Mouse (Mus musculus) T-helper 17 cell (primary cell): ENCODE results near the gene Wdr63.

Source experiments
- in situ Hi-C, 2 experiments: fragments of 300-600 bp; cut with MboI, MseI; formaldehyde crosslinking; loops; 1 replicate in 1 of 2; 2 replicates in 1 of 2; pipeline ENCODE4 v1.15.1; 2025; ENCODE audit warnings: high pct_unique_total_duplicates in 2 of 2

Gene Wdr63

DNA sequence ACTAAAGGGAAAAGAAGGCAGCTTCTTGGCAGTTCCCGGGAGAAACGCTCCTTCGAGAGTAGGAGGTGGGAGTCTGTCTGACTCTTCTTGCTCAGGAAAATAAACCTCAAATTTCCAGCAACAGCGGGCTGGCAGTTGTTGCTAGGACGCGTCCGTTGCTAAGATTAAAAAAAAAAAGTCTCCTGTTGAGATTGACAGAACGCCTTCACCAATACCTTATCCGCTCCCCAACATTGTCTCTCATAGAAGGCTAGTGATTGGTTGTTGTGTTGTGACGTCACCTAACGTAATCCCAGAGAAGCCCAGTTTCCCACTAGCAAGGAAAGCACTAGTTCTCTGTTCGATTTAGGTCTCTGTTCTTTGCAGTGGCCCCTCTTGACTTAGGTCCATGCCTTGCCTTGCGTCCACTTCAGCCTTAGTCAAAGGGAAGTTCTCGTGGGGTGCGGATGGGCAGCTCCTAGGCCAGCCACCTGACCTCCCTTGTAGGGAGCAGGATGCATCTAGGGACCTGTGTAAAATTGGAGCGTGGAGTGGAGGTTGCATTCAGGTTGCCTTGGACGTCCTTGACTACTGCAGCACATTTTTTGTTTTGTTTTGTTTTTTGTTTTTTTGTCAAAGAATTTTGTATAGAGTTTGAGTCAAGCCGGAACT is at the start of gene Wdr63:
Gene Wdr63 (minus strand): TSS at position 210 of the 651 bp plus-strand sequence.
- in situ Hi-C loops: no loop called here

DNA sequence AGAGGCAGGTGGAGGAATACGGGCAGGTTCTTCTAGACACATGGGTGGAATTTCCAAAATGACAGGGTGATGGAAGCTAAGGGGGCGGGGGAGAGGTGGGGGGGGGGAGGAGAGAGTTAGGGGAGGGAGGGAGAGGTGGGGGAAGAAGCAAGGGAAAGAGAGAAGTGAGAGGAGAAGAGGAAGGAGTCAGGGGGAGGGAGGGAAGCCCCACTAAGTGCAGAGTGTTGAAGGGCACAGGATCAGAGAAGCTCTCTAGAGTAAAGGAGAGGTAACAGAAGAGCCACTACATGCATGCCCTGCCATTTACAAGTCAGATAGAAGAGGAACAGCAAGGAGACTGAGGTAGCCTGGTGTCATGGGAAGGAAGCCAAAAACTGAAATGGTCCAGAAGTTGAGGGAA is 48.9 kb upstream of the Wdr63 start:
- in situ Hi-C loops: no loop called here

DNA sequence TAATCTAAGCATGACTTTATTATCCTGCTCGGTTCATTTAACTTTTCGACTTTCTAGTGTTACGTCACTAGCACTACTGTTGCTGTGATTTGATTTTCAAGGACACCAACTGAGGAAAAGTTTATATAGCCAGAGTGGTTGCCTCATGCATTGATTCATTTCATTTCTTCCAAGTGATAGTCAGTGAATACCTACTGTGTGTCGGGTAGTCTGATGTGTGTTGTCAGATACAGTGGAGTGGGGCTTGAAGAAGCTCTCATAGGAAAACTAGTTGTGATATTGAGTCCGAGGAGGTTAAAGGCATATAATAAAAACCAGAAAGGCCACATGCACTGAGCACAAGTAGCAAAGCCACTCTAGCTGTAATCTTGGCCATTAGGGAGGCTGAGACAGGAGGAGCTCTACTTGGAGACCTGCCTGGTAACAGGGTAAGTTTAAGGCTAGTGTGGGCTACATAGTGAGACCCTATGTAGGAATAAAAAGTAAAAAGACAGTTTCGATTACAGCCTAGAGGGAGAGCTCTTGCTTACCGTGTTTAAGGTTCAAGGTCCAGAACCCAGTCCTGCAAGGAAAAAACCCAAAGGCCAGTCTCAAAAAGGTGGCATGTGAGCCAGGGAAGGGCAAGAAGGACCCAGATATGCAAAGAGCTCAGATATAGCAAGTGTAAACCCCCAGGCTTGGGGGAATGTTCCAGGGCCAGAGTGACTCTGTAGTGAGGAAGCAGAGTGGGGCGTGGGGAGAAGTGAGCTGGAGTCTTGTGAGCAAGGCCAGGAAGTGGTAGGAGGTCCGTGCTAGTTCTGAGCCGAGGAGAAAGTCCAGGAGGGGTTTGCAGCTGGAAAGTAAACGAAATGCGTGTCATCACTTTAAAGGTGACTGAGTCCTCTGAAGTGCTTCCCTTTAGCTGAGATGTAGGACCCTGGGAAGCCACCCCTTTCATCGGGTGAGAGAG is 48.0 kb upstream of the Wdr63 start:
- in situ Hi-C loops: no loop called here

DNA sequence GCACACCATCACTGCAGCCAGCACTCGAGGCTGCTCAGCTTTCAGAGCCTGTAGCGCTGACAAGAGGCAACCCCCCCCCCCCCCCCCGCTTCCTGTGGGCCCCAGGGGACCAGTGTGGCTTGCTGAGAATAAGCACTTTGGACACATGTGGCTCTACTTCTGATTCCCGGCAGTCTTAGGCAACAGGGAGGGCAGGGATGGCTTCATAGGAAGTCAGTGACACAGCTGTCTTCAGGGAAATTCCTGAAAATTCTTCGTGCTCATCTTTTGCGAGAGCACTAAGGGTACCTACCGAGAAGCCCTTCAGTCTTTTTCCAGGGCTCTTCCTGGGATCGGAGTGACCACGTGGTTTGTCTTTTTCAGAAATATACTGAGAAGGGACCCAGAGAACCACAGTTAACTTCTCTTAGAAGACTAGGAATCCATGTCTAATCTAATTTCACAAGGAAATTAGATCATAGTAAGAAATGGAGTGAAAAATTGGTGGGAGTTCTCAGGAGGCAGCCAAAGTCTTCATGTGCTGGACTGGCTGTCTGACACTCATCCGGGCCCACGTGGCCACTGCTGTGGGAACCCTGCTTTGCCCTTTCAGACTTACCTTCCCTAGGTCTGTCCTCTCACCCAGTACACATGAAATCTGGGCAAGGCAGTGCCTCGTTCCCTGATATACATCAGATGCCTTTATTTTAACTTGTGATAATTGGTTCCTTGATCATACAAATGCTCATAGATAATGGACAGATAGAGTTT is 46.1 kb upstream of the Wdr63 start:
- in situ Hi-C loops: no loop called here

DNA sequence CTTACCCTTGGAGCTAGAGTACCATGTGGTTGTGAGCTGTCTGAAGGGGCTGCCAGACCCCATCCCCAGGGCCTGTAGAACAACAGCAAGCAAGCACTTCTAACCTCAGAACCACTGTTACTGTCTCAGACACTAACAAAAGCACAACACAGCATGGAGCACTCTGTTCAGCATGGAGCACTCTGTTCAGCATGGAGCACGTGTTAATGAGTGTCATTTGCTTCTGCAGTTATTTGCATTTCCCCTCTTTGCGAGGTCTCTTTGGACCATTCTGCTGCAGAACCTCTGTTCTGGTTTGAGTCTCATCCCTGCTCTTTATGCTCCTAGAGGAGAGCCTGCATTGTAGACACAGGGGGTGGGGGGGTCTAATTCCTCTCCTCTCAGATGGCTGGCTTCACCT is 45.0 kb upstream of the Wdr63 start:
- in situ Hi-C loops: no loop called here

DNA sequence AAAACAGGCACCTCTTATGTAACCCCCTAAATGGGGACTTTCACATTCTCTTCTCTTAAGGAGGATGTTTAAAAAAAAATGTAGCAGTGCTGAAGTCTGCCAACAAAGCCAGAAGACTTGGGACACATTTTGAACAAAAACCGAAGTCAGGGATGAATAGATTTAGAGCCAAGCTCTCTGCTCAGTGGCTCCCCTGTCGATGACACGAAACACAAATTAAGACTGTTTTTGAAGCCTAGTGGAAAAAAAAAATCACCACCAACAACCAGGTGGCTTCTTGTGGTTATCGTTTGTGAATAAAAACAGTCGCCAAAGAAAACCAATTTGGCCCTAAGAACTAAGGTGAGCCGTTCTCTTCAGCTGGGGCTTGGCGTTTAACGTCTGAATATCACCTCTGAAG is 44.4 kb upstream of the Wdr63 start:
- in situ Hi-C loops: no loop called here

DNA sequence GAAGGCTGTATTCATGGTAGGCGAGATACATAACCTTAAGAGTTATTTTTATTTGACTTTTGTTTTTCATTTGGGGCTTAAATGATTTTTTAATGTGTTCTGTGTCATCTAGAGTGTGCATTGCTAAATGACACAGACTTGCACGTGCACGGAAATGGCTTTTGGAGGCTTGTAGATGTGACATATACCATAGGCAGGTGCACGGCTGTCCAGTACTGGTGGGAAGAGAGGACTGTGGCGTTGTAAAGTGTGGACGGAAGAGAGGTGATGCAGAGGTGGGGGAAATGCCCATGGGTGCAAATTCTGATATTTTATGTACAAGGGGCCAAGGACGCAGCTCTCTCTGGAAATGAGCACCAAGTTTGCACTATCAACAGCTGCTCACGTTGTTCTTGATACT is 43.8 kb upstream of the Wdr63 start:
- in situ Hi-C loops: no loop called here

DNA sequence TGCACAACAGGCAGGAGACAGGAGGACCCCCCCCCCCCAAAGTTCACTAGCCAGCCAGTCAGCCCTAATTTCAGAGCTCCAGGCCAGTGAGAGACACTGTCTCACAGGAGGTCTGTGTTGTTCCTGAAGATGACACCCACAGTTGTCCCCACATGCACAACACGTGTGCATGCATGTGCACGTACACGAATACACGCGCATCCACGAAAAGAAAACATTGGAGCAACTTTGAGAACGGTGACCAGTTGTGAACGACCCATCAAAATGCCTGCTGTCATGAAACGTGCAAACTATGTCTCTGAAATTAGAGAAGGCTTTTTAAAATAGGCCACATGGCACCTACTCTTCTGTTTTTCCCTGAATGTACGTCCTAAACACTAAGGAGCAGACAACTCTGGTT is 43.4 kb upstream of the Wdr63 start:
- in situ Hi-C loops: no loop called here

DNA sequence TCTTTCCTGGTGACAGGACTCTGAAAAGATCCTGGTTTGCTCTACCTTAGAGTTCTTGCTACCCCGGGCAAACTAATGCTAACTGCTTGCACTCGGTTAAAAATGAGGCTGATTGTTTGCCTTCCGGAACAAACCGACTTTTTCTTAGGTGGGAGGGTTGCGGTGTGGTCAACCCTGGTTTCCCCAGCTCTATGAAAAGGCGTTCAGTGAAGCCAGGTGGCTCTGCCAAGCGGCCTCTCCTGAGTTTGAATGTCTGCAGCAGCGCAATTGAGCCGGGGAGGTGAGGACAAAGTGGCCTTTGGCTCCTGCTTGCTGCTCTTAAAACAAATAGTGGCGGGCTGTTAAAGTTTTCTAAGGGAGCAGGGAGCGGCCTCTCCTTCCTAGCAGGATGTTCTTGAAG is 42.6 kb upstream of the Wdr63 start:
- in situ Hi-C loops: no loop called here

DNA sequence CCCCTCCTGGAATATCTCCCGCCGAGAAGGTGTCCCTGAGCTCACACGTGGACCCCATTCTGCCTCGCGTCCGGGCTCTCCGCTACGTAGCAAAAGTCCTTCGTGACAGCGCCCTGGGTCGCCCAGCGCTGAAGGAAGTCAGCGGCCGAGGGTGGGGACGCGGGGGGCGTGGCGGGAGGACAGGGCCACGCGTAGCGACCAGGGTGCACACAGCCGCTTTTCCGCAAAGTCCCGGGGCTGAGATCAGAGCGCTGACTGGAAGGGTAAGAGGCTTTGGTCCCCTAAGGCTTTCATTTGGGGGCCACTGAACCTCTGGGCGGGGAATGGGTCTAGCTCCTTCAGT is 42.1 kb upstream of the Wdr63 start:
- in situ Hi-C loops: no loop called here

DNA sequence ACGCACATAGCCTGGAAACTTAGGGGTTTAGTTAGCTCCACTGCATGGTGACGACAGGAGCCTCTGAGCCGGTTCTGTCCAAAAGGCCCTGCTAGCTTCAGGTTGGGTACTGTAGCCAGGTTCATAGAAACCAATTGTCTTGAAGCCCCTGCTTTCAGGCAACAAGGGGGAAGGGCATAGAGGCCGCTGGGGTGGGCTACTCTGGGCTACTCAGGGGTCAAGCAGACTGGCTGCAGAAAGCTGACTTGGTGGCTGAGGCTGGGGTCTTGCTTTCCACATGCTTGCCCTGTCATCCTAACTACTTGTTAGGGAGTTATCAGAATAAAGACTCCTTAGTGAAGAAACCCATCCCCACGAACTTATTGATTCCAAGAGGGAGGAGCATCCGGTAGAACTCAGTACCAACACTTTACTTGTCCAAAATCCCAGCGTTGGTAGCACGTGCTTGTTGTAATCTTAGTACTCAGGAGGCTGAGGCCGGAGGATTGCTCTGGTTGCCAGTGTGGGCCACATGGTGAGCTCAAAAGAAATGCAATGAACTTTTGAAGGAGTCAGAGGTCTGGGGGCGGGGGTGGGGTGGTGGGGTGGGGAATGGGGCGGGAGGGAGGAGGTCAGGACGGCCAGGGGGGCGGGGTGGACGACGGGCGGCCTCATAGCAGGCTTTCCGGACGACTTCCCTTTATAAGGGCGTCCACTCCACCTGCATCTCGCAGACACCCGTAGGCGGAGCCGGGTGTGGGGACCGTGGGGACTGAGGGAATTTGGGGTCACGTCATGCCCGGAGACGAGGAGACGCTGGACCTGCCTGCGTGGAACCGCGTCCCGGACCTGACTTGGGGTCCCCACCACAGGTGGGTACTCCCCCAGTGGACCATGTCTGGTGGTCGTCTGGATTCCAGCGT is 41.5 kb upstream of the Wdr63 start, which contains the start of gene Mcoln2:
Gene Mcoln2 (plus strand): TSS at position 678 of the 902 bp plus-strand sequence.
- in situ Hi-C loops: no loop called here

DNA sequence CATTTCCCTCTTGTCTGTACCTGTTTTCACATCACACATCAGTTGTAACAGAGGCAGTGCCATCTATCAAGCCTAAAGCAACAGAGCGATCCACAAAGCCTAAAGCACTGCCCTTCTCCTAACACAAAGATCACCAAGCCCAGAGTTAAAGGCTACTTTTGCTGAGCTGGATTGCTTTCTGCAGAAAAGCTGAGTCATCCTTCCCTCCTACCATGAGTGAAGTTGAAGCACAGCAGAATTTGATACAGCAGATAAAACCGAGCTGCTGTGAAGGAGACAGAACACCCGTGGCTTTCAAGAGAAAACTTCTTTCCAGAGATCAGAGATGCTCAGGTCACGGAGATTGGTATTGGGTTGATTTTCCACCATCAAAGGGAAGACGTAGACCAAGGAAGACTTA is 38.2 kb upstream of the Wdr63 start:
- in situ Hi-C loops: no loop called here

DNA sequence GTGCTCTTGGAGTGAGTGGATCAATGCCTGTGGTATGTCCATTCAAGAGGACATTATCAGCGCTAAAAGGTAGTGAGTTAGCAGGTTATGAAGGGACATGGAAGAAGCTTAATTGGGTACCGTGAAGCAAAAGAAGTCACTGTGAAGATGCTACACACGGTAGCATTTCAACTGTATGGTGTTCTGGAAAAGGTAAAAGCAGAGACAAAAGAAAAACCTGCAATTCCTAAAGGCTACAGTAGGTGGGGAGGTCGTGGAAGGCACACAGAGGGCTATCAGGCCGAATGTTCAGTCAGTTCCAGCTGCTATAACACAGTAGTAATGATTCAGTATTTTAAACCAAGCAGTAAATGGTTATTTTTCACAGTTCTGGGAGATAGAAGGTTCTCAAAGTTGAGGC is 37.6 kb upstream of the Wdr63 start:
- in situ Hi-C loops: no loop called here

DNA sequence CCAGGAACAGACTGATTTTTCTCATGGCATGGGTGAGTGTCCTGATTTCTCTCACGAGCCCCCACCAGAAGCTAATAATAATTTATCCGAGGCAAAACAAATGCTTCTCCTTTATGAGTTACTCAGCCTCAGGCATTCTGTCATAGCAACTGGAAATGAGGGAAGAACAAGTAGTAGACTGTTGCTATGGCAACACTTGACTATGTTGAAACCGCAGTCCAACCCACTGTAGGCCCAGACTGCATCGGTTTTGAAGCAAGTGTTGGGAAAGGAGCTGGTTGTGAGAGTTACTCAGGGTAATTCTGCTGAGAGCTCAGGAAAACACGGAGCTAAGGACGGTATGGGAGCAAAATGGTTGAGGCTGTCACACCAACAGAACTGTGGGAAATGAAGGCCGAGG is 34.6 kb upstream of the Wdr63 start:
- in situ Hi-C loops: no loop called here

DNA sequence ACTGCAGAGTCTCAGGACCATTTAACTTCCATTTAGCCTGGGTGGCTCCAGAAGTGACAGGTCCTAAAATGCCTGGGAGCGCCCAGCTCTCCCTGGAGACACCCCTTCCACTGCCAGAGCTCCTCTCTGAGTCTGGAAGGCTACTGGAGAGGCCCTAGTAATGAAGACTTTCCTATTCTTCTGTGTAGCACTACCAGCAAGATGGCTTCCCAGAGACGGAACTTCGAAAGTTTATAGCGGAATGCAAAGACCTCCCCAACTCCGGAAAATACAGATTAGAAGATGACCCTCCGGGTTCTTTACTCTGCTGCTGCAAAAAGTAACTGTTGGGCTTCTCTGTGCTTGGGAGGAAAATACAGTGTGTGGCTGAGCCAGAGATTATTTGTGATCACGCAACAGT is 32.3 kb upstream of the Wdr63 start:
- in situ Hi-C loops: no loop called here

DNA sequence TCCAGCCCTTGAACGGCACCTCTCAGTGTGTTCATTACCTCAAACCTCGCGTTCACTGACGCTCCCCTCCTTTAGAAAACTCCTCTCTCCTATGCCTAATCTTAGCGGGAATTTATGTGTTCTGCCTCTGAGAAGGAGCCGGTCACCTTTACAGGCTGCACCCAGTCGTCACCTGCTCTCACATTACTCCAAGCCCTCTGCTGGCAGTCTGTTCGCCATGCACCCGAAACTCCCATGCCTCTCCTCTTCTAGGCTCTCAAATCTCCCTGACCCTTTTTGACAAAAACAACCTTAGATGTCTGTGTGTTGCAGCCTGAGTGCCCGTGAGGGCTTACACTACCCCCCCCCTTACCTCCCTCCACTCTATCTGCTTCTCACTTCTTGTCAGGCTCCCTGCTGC is 28.5 kb upstream of the Wdr63 start:
- in situ Hi-C loops: loop anchor here in 1 of 2 experiments (5.0 kb wide), 1 partner anchor 69 kb away; no protein-coding TSS in a partner anchor

DNA sequence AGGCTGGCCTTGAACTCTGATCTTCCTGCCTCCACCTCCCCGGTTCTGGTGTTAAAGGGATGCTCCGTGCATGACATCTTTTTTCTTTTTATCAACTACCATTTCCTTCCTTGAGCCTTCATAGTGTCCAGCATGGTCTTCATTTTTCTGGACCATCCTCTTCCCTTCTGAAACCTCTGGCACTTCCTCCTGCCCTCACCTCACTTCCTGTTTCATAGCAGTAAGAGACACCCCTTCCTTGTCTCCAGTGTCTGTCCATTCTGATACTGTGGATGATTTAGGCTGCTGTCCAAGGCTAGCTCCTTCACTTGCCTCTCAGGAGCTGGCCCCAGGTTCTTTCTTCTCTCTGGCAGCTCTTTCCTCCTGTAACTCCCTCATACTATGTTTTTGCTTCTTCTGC is 27.5 kb upstream of the Wdr63 start:
- in situ Hi-C loops: loop anchor here in 1 of 2 experiments (5.0 kb wide), 1 partner anchor 68 kb away; no protein-coding TSS in a partner anchor

DNA sequence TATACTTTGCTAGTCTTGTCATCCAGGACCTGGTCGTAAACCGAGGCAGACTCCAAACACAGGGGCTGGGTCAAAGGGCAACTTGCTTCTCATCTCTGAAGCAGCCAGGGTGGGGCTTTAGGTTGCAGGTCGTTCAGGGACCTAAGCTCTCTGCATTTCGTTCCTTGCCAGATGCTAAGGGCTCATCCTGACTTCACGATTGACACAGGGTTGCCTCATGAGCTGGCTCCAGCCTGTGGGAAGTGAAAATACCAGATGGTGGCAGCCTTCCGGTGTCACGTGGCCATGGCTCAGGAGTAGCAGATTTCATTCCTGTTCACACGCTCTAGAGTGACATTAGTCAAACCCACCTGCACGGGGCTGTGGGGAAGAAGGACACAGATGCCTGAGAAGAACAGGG is 26.9 kb upstream of the Wdr63 start:
- in situ Hi-C loops: loop anchor here in 1 of 2 experiments (5.0 kb wide), 1 partner anchor 68 kb away; no protein-coding TSS in a partner anchor

DNA sequence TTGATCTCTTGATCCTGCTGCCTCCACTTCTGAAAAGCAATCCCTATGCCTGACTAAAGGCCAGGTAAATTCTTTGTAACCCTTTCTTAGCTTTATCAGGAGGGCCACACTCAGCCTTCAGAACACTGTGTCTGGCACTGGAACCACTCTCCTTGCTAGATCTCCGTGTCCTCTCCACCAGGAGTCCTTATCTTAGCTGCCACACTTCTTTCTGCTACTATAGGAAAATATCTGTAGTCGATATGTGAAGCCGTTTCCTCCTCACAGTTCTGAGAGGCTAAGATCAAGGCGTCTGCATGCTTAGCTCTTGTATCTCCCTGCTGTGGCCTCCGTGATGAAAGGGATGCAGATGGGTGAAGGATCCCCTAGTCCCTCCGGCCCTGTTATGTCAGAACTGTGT is 19.3 kb upstream of the Wdr63 start:
- in situ Hi-C loops: no loop called here

DNA sequence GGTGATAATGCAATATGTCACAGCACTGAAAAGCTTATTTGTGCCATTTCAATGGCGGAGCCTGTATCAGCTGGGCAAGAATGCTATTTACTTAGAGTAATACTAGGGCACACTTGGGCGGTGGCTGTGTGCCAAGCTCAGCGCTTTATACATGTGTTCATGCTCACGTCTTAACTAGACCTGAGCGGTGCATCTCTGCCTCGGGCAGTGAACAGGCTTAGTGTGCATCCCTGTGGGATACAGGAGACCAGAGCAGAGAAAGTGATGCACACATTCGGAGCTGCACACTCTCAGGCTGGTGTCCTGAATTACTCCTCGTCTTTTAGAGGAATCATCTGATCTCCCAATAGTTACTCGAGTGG is 15.5 kb upstream of the Wdr63 start:
- in situ Hi-C loops: no loop called here

DNA sequence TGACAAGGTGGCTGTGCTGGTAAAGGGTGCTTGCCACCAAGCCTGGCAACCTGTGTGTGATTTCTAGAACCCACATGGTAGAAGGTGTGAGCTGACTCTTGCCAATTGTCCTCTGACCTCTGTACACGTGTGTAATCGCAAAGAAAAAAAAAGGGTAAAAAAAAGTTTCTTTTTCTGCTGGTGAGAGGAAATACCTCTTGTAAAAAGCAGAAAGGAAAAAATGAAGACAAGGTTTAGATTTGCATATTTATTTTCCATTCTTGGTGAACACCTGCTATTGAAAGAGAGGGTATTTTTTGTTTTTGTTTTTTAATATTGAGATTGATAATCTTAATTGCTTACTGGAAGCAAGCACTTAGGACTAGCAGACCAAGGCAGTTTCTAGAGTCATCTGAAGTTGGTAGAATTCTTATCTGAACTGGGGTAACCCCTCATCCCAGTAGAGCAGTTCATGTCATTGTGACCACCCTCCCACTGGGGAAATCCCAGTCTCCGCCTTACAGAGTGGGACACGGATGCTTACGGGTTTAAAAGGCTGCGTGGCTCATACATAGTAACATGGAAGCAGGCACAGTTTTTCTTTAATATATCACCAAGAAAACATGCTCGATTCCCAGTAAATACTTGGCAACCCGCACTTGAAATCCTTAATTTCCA is 15.0 kb upstream of the Wdr63 start:
- in situ Hi-C loops: no loop called here
